Mouse (Mus musculus) forebrain, embryonic 13.5 days (tissue): ENCODE results near the gene Creb3. TPM values are rescaled to one million over a fixed set of nuclear protein-coding genes. Genes with fewer than 3 reads are reported as not detected.
A peak's percentile ranks its signal among the peaks of the same experiment; 100 is the strongest.

Experiments used
- ATAC-seq: fragments of 200-750 bp; cut with Nextera tagmentation; 2 replicates; pipeline ENCODE4 v1.8.0; 2017
- H3K27ac ChIP-seq: fragments of 300-500 bp; sonication (generic); 2 replicates; pipeline ENCODE4 v1.5.1; 2015; ENCODE audit warnings: inconsistent platforms, mild to moderate bottlenecking, moderate library complexity
- H3K27me3 ChIP-seq: fragments of 300-500 bp; sonication (generic); 2 replicates; pipeline ENCODE4 v1.6.1; 2015; ENCODE audit warnings: mild to moderate bottlenecking, inconsistent platforms
- H3K36me3 ChIP-seq: fragments of 300-500 bp; sonication (generic); 2 replicates; pipeline ENCODE4 v1.6.1; 2015; ENCODE audit warnings: mild to moderate bottlenecking, inconsistent platforms; ENCODE audit not compliant: poor library complexity, severe bottlenecking
- H3K4me1 ChIP-seq: fragments of 300-500 bp; sonication (generic); 2 replicates; pipeline ENCODE4 v1.6.1; 2015; ENCODE audit warnings: inconsistent platforms
- H3K4me2 ChIP-seq: fragments of 300-500 bp; sonication (generic); 2 replicates; pipeline ENCODE4 v1.6.1; 2015; ENCODE audit warnings: inconsistent platforms, mild to moderate bottlenecking, moderate library complexity
- H3K4me3 ChIP-seq: fragments of 300-500 bp; sonication (generic); 2 replicates; pipeline ENCODE4 v1.5.1; 2015; ENCODE audit warnings: mild to moderate bottlenecking, inconsistent platforms
- H3K9ac ChIP-seq: fragments of 300-500 bp; sonication (generic); 2 replicates; pipeline ENCODE4 v1.6.1; 2015; ENCODE audit warnings: mild to moderate bottlenecking, inconsistent platforms
- H3K9me3 ChIP-seq: fragments of 300-500 bp; sonication (generic); replicated peaks from 2 replicates; pipeline ENCODE4 v1.6.1; 2016; ENCODE audit warnings: inconsistent platforms
- WGBS: fragments of 180-500 bp; shearing (Covaris S2); methylation state at CpG from one replicate; pipeline ENCODE4 v1.1.7; 2015; 5-methylcytosine and 5-hydroxymethylcytosine counted together
- polyA plus RNA-seq: library from polyadenylated mRNA; unstranded; fragments of >200 nt; fragmentation: Nextera tagmentation; extraction: Ambion mirVana; gene quantifications from 2 replicates; pipeline ENCODE4 v1.2.1, GENCODE M21; 2015

Creb3 gene
- polyA plus RNA-seq, 1 experiment from 2014 or later, result 61.8 TPM

DNA sequence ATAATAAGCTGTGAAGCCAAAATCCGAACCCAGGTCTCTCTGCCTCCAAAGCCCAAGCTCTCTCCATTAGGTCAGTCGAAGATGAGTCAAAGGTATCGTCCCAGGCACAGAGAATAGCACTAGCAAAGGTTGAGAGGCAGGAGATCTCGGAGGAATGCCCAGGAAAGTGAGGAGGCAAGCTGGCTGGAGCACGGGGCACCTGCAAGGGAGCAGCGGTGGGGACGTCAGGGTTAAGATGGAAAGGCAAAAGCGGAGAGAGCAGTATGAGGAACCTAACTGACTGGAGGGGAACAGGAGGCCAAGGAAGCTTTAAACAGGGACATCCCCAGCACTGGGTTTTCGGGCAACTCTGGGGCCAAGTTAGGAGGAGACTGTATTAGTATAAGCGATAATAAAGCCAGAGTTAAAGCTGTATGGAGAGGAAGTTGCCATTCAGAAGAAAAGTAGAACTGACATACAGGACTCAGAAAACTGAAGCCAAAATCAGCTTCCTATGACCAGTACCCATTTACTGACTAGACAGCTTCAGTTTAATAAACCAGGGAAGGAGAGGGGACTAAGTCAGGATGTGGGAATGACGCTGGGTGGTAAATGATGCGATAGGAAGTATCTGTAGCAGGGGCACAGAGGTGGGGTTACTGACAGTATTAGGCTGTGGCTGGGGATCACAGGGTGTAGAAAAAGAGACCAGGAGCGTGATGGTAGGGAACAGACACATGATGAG lies 2.5 kb upstream of the Creb3 start:
- H3K27ac ChIP-seq, result no peak overlapping the region
- no peak for ATAC-seq
- H3K4me3 ChIP-seq, result peak overlapping the region; percentile 90; the same call in 1 of the 2 replicates
- H3K27me3 ChIP-seq, result no peaks in the 10 kb centered on the region
- H3K9ac ChIP-seq, result peak overlapping the region; percentile 95
- 84% methylated on average over 13 of the region's 13 CpGs for WGBS
- no peaks in the 10 kb centered on the region for H3K9me3 ChIP-seq
- peaks cover 46% of the 10 kb centered on the region for H3K4me1 ChIP-seq
- H3K36me3 ChIP-seq, result peaks cover 27% of the 10 kb centered on the region
- H3K4me2 ChIP-seq, result peak overlapping the region; percentile 80

DNA sequence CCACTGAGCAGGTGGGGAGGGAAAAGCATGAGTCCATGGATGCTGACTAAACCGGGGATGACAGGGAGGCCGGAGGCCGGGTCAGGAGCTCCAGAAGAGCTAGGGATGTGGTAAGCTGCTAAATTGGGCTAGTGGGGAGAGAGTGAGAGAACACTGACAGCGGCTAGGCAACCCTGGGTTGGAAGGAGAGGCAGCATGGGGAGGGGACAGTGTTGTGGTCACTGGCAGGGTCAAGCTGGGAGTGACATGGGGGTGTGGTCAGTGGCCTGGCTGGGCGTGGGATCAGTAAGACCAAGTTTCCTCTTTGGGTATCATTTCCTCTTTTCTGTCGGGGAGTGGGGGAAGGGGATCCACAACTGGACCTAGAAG lies 1.9 kb upstream of the Creb3 start:
- Histone ChIP-seq H3K27ac (no peak overlapping the region), H3K4me2 (peak overlapping the region; percentile 80), H3K36me3 (peaks cover 27% of the 10 kb centered on the region), H3K27me3 (no peaks in the 10 kb centered on the region), H3K4me3 (peak overlapping the region; percentile 90; the same call in 1 of the 2 replicates), H3K9ac (peak overlapping the region; percentile 95), H3K9me3 (no peaks in the 10 kb centered on the region), H3K4me1 (peaks cover 46% of the 10 kb centered on the region)
- ATAC-seq, result no peak
- WGBS, result 70% methylated on average over 4 of the region's 6 CpGs

DNA sequence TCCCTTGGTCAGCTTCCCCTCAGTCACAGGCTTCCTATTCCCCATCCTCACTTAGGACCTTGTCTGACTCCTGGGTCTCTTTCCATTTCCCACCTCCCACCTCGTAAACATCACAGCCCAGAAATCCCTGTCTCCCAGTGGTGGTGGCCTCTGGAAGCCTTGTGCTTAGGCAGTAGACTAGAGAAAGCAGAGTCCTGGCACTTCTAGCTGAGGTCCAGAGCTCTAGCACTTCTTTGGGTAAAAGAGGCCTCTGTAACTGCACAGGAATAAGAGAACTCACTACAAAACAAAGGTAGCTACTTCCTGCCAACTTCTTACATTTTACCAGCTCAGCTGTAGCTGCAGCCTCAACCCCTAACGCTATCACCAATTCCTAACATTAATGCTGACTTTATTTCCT lies 1.2 kb upstream of the Creb3 start:
- Histone ChIP-seq H3K4me1 (peaks cover 46% of the 10 kb centered on the region), H3K36me3 (peaks cover 27% of the 10 kb centered on the region), H3K4me2 (peak overlapping the region; percentile 80), H3K9me3 (no peaks in the 10 kb centered on the region), H3K27ac (no peak overlapping the region), H3K27me3 (no peaks in the 10 kb centered on the region), H3K4me3 (peak overlapping the region; percentile 90), H3K9ac (peak overlapping the region; percentile 95)
- 44% methylated on average over 2 of the region's 2 CpGs for WGBS
- no peak for ATAC-seq

DNA sequence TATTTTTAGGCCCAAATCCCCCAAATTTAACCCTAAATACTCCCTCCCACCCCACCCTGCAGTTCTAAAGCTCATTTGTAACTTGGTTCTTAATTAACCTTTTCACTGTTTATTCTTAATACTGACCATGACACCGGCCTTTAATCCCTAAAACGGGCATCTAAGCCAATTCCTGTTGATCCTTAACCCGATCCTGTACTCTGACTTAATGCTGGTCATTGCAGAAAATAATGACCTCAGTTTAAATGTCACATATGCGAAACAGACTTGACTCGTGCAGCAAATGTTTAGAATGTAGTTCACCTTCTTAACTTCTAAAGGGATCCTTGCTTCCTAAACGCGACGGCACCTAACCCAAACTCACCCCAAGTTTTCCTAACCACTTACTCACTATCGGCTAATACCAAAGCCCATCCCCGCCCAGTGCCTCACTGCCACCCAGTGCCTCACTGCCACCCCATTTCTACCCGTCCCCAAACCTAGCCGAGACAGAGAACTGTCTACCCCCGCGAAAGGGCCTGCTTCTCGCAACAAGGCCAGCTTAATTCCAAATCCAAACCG lies 616 bp upstream of the Creb3 start:
- peak overlapping the region; percentile 97 for H3K27ac ChIP-seq
- peak; percentile 41 for ATAC-seq
- peak overlapping the region; percentile 80 for H3K4me2 ChIP-seq
- H3K4me3 ChIP-seq, result peak overlapping the region; percentile 90
- WGBS, result 2% methylated on average over 16 of the region's 16 CpGs
- H3K36me3 ChIP-seq, result peaks cover 27% of the 10 kb centered on the region
- peak overlapping the region; percentile 95 for H3K9ac ChIP-seq
- peaks cover 46% of the 10 kb centered on the region for H3K4me1 ChIP-seq
- no peaks in the 10 kb centered on the region for H3K27me3 ChIP-seq
- H3K9me3 ChIP-seq, result no peaks in the 10 kb centered on the region

DNA sequence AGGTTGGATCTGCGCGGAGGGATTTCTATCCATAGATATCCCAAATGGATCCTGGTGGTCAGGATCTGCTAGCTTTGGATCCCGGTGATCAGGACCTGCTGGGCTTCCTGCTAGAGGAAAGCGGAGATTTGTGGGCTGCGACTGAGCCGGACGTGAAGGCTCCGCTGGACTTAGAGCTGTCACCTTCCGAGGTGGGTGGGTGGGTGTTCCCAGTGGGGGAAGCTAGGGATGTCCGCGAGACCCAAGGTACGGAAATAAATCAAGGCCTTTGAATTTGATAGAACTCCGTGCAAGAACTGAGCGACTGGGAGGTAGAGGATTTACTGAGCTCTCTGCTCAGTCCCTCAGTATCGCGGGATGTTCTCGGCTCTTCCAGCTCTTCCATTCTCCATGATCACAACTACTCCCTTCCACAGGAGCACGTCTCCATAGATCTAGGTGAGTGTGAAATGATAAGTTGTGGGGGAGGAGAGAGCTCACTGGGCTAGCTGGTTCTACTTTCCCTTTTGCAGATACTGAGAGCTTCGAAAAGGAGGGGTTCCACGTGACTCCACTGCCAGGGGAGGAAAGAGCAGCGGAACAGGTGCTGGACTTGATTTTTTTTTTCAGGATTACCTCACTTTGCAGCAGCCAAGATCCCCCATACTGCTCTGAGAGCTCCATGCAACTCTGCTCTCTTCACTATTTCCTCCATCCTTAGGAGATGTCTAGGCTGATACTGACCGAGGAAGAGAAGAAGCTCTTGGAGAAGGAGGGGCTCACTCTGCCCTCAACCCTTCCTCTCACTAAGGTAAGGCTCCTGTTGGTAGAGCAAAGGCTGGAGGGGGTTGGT lies 853 bp downstream of the Creb3 start:
- H3K27me3 ChIP-seq, result no peaks in the 10 kb centered on the region
- H3K4me3 ChIP-seq, result peak overlapping the region; percentile 90
- 7% methylated on average over 22 of the region's 22 CpGs for WGBS
- ATAC-seq, result no peak; the same call in none of the 2 replicates
- peaks cover 46% of the 10 kb centered on the region for H3K4me1 ChIP-seq
- no peaks in the 10 kb centered on the region for H3K9me3 ChIP-seq
- peak overlapping the region; percentile 95 for H3K9ac ChIP-seq
- H3K27ac ChIP-seq, result peak overlapping the region; percentile 97
- peak overlapping the region; percentile 80 for H3K4me2 ChIP-seq
- peaks cover 42% of the 10 kb centered on the region for H3K36me3 ChIP-seq

DNA sequence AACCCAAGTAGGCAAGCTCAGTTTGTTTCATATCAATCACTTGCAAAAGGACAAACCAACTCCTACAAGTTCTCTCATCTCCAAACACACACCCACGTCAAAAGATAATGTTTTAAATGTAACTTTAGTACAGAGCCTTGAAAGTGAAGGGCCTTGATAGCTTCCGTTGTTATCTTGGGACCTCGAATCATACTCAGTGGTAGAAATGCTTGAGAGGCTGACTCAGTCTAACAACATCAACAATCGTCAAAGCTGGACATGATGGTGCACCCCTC lies 1.4 kb downstream of the Creb3 start:
- peak overlapping the region; percentile 90 for H3K4me3 ChIP-seq
- no peak for ATAC-seq
- H3K27me3 ChIP-seq, result no peaks in the 10 kb centered on the region
- H3K27ac ChIP-seq, result no peak overlapping the region
- peaks cover 43% of the 10 kb centered on the region for H3K4me1 ChIP-seq
- peak overlapping the region; percentile 80 for H3K4me2 ChIP-seq
- H3K9ac ChIP-seq, result peak overlapping the region; percentile 95; the same call in 1 of the 2 replicates
- 85% methylated on average over 4 of the region's 4 CpGs for WGBS
- H3K36me3 ChIP-seq, result peaks cover 47% of the 10 kb centered on the region
- H3K9me3 ChIP-seq, result no peaks in the 10 kb centered on the region

DNA sequence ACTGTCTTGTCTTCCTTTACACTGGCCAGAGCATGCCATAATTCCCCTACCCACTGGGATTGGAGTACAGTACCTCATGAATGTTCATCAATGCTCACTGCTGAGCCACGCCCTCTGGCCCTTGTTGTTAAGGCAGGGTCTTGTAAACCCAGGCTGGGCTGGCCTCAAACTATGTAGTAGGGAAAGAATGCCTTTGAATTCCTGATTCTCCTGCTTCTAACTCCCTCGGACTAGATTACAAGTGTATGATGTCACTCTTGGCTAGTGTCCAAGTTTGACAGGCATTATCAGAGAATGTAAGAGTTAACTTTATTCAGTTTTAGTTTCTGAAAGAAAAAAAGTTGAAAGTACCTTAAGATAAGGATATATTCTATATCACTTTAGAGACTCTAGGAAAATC lies 2.1 kb downstream of the Creb3 start:
- 34% methylated on average over 2 of the region's 2 CpGs for WGBS
- Histone ChIP-seq H3K36me3 (peaks cover 51% of the 10 kb centered on the region), H3K4me3 (no peak overlapping the region), H3K4me1 (peaks cover 37% of the 10 kb centered on the region), H3K27me3 (no peaks in the 10 kb centered on the region), H3K9ac (no peak overlapping the region), H3K27ac (no peak overlapping the region), H3K4me2 (peak overlapping the region; percentile 80), H3K9me3 (no peaks in the 10 kb centered on the region)
- no peak for ATAC-seq

DNA sequence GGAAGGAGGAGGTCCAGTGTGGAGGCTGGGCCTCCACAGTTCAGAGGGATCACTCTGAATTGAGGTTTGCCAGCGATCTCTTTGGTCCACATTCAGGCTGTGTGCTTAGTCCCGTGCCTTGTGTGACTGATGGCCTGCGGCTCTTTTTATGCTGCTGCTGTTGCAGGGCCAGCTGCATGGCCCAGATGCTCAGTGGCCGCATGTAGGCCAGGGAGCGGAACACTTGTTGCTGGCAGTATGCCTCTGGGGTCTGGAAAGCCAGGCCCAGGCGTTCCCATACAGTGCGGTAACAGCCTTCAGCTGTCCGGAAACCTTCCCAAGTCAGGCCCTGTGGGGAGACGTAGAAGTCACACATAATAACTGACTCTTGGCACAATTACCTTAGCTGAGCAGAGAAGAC lies 5.0 kb downstream of the Creb3 start:
- H3K4me3 ChIP-seq, result no peak overlapping the region
- no peak for ATAC-seq
- no peaks in the 10 kb centered on the region for H3K27me3 ChIP-seq
- H3K4me1 ChIP-seq, result peaks cover 15% of the 10 kb centered on the region
- H3K9me3 ChIP-seq, result no peaks in the 10 kb centered on the region
- H3K36me3 ChIP-seq, result peaks cover 80% of the 10 kb centered on the region
- no peak overlapping the region for H3K9ac ChIP-seq
- H3K4me2 ChIP-seq, result no peak overlapping the region
- 94% methylated on average over 9 of the region's 9 CpGs for WGBS
- no peak overlapping the region for H3K27ac ChIP-seq

DNA sequence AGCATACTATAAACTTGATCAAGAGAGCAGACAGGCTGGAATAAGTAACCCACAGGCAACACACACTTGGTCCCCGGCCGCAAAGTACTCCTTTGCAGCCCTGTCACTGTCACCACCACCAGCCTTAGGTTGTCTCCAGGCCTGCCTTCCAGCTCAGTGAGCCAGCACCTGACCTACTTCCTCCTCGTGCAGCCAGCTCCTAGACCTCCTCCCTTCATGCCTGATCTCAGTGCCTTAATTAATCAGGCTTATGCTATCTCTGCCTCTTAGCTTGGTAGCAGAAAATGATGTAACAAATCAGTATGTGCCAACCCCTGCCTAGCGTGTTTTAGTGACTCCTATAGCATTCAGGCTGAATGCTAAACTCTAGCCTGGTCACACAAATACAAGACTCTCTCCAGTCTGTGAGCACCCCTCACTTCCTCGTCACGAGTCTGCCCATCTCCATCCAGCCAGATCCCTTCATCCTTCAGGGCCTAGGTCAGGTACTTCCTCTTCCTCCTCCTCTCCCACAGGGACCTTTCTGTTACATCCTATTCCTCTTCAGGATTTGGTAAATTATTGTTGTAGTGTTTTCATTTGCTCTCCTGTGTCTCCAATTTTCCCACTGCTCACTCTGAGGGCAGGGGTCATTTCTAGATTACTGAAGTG lies 9.4 kb downstream of the Creb3 start:
- Histone ChIP-seq H3K9ac (no peak overlapping the region), H3K9me3 (no peaks in the 10 kb centered on the region), H3K4me2 (no peak overlapping the region), H3K4me1 (peaks cover 18% of the 10 kb centered on the region), H3K27ac (no peak overlapping the region), H3K36me3 (peaks cover 78% of the 10 kb centered on the region), H3K4me3 (no peak overlapping the region), H3K27me3 (no peaks in the 10 kb centered on the region)
- 91% methylated on average over 6 of the region's 6 CpGs for WGBS
- no peak for ATAC-seq

DNA sequence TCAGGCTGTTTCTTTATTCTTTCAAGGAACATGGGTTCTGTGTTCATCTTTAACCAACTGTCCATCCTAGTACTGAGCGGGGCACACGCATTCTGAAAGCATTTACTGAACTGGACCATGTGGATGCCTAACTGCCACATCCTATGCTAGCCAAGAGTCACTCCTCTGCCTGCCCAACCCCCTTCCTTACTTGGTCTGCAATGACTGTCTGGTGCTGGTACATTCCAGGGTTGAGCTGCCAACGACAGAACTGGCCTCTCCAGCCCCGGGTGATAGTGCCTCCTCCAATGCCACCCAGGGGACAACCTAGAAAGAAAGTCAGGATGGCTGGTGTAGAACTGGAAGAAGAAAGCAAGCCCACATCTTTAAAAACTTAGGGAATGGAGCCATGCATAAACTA lies 11.4 kb downstream of the Creb3 start:
- Histone ChIP-seq H3K27ac (no peak overlapping the region), H3K4me1 (peaks cover 36% of the 10 kb centered on the region), H3K4me3 (no peak overlapping the region), H3K9me3 (no peaks in the 10 kb centered on the region), H3K4me2 (no peak overlapping the region), H3K9ac (no peak overlapping the region), H3K36me3 (peaks cover 58% of the 10 kb centered on the region), H3K27me3 (no peaks in the 10 kb centered on the region)
- ATAC-seq, result no peak
- WGBS, result 88% methylated on average over 4 of the region's 4 CpGs

DNA sequence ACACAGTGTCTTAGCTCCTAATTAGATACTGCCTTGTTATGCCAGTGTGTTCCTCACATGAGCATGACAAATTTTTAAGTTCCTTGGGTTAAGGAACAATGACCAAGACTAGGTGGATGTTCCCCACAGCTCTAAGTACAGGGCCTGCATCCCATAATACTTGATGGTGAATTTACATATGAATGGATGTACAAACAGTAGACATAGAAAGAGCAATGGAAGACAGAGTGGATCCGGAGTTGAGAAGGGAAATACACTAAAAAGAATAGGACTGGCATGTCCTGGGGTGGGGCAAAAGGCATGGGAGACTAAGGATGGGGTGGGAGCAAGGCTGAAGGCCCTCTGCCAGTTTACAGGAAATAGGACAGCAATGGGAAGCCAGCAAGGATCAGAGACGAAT lies 13.2 kb downstream of the Creb3 start:
- WGBS, result 43% methylated on average over 2 of the region's 2 CpGs
- peak overlapping the region; percentile 94 for H3K4me2 ChIP-seq
- H3K27ac ChIP-seq, result 0 out of 2 replicates have a peak overlapping the region, but pooled peaks have one; percentile 1
- H3K27me3 ChIP-seq, result no peaks in the 10 kb centered on the region
- H3K36me3 ChIP-seq, result peaks cover 42% of the 10 kb centered on the region
- peak overlapping the region; percentile 17; the same call in 1 of the 2 replicates for H3K4me3 ChIP-seq
- H3K4me1 ChIP-seq, result peaks cover 46% of the 10 kb centered on the region
- ATAC-seq, result no peak
- no peaks in the 10 kb centered on the region for H3K9me3 ChIP-seq
- peak overlapping the region; percentile 53 for H3K9ac ChIP-seq
